In the genomic region with DNA sequence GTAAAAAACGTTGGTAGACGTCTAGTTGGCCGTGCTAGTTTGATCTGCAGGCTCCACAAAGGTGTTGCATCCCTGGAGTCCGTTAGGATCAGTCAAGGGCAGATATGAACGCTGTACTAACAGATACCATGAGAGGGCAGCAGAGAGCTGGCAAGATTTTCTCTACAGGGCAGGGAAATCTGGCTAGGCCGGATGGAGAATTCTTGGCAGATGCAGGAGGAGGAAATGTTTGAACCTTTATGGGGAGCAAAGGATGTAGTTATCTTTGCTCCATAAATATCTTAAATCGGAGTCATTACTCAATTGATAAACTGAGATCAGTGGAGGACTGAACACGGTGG, we compare ENCODE assay signal across 8 mouse cellular contexts.
DNase-seq lines count a peak whose midpoint lies in the region; ATAC-seq and TF ChIP-seq lines count a peak whose summit lies in the region.

No protein-coding gene starts in this region.

- H3K9ac ChIP-seq in hindbrain, embryonic 13.5 days = no peak overlapping the region

- H3K4me1 ChIP-seq in cerebellum, adult 2 months (ENCODE audit: control insufficient read depth, insufficient read depth, low read length) = no peaks in the 10 kb centered on the region
- no peaks in the 10 kb centered on the region for H3K4me1 ChIP-seq in hindbrain, embryonic 13.5 days (replicated peaks)

- H3K4me3 ChIP-seq in cerebellum, adult 2 months (replicated peaks; ENCODE audit: insufficient read depth, low read depth, low read length) = no peak overlapping the region
- H3K4me3 ChIP-seq in hindbrain, embryonic 13.5 days = no peak overlapping the region

- H3K9me3 ChIP-seq in hindbrain, embryonic 13.5 days = no peaks in the 10 kb centered on the region

- no peak overlapping the region for H3K4me2 ChIP-seq in hindbrain, embryonic 13.5 days

- WGBS in cerebellum, adult 2 months = 10% methylated on average over 8 of the region's 8 CpGs
- 26% methylated on average over 8 of the region's 8 CpGs for WGBS in hindbrain, embryonic 13.5 days

- no peaks in the 10 kb centered on the region for H3K27me3 ChIP-seq in cerebellum, adult 2 months (ENCODE audit: control insufficient read depth, insufficient read depth, low read length)
- no peaks in the 10 kb centered on the region for H3K27me3 ChIP-seq in hindbrain, embryonic 13.5 days

- H3K36me3 ChIP-seq in hindbrain, embryonic 13.5 days = no peaks in the 10 kb centered on the region

- no peak overlapping the region for H3K27ac ChIP-seq in cerebellum, adult 2 months (ENCODE audit: insufficient read depth, low read length)
- H3K27ac ChIP-seq in hindbrain, embryonic 13.5 days = no peak overlapping the region

- ATAC-seq in hindbrain, embryonic 13.5 days (ENCODE audit: low FRiP score) = peak; percentile 88
- ATAC-seq in monocyte, adult 5-6 weeks (replicated peaks; ENCODE audit: insufficient number of reproducible peaks, low FRiP score, low TSS enrichment, poor library complexity, severe bottlenecking) = no peak

- peak; percentile 70 for TF ChIP-seq CTCF in cerebellum, adult 2 months (IDR thresholded peaks at IDR 0.05; ENCODE audit: borderline replicate concordance, insufficient read depth, low read depth, low read length)

- peak; percentile 54 for DNase-seq in R1 (ENCODE audit: low read depth, low spot score)
- peak; percentile 63 to 71 for DNase-seq in cerebellum, adult 2 months
- DNase-seq in forelimb bud, embryonic 11.5 days (ENCODE audit: low read depth, low spot score) = peak; percentile 68
- DNase-seq in layer of hippocampus, adult 9-10 months (ENCODE audit: low spot score) = peak; percentile 76
- DNase-seq in lung, postnatal 10 days = peak; percentile 82
- DNase-seq in retina, postnatal 1 day = peak; percentile 81

- no peak for TF ChIP-seq POLR2A in cerebellum, adult 2 months (IDR thresholded peaks at IDR 0.05; ENCODE audit: borderline replicate concordance, insufficient read depth, low read length)
